Mouse (Mus musculus) neutrophil, adult 5-6 weeks (primary cell): ENCODE measurements around the gene Gm28051. TPM values are rescaled to one million over a fixed set of nuclear protein-coding genes. Genes with fewer than 3 reads are reported as not detected.

Experiments used
- ATAC-seq: fragments of 151-379, 151-347 bp; 2 replicates; pipeline ENCODE4 v1.8.0; 2017; ENCODE audit warnings: mild to moderate bottlenecking, moderate TSS enrichment; ENCODE audit not compliant: insufficient number of reproducible peaks, poor library complexity, low FRiP score, severe bottlenecking; ENCODE audit errors: extremely low read depth
- total RNA-seq: library from RNA; stranded (forward); fragments of 200-1000 nt; gene quantifications from 2 replicates; pipeline ENCODE4 v1.2.3, GENCODE M21; 2017

The Gm28051 gene
- total RNA-seq, 1 experiment from 2014 or later: not detected

DNA sequence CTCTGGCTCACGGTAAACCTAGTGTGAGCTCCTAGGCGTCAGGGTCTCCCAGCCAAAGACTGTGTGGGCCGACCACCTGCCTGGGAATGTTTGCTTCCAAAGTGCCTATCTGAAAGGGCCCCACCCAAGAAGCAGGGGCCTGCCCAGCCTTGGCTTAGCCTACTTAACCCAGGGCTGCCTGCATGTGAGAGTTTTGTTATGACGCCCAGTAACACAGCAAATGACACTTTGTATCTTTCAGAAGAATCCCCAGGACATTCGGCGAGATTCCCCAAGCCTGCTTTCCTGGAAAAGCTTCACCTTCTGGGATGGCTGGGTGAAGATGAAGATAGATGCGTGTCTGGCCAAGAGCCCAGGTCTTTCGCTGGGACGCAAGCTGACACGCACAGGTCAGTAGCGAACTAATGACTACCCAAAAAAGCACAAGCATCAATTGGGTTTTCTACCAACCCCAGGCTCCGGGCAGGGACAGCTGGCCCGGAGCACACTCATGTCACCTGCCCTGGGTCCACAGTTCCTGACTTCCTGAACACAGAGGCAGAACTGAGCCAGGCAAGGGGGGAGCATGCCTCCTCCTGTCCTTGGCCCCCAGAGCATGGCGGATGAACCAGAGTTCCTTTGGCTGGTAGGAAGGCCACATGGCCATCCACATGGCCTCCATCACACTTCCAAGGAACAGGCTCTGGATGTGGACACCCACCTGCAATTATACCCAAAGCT is 60.8 kb downstream of the Gm28051 start:
- ATAC-seq: no peak

DNA sequence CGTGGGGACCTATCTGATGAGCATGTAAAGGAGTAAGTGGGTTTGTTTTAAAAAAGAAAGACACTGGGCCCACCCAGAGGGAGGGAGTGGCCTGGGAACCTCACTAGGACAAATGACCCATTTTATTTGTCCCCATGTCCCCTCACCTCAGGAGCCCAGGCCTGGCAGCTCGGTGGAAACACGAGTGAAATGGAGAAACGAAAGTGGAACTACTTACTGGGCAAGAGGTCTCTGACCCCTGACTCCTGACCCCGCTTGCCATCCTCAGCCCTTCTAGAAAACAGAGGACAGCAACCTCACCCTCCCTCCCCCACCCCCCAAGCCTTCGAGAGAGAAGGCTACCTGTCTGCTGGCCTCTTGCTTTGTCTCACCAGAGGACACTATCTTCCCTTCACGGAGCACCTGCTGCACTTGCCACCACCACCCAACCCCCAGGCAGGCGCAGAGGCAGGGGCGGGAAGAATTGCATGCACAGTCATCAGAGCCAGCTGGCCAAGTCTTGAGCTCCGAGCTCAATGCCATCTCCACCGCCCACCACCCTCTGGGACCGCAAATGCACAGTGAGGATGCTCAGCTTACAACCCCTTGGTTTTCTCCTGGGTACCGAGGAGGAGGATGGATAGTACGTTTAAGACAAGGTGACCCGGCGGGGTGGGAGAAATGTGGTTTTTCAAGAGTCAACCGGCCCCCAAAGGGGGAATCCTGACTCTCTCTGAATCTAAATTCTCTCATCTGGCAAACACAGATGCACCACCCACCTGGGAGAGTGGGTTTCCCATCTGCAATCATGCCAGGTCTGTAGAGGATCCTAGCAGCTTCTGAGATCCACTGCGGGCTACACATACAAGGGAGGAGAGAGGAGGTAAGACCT is 62.0 kb downstream of the Gm28051 start:
- ATAC-seq: no peak

DNA sequence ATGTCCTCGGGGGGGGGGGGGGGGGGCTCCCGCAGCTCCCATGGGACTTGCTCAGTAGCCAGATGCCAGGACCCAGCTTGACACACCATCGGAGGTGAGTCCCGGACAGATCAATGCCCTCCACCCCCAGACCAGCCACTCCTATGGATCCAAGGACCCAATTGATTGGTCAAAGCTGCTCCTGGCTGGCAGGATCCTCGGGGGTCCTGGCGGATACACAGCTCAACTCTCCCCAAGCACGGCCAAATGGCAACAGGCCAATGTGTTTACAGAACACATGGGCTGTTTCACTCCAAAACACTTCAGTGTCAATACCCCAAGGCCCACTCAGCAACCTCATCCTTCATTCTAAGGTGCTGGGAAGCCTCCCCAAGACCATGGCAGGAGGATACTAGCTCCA is 65.8 kb downstream of the Gm28051 start:
- no peak for ATAC-seq

DNA sequence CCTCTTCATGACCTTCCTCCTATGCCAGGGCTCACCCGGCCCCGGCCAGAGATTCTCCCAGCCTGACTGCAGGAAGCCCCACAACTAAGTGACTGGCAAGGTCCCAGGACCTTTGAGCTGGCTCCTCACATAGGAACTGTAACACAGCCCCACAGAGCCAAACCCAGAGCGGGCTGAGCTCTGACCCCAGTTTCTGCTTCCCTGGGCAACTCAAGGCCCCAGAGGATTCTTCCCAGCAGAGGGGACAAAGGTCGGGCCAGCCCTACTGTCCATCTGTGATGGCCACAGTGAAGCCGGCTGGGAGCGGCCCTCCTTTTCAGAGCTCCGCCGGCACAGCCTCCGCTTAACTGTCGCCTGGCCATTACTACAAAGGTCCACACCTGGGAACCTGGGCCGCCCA is 66.4 kb downstream of the Gm28051 start:
- ATAC-seq: no peak

DNA sequence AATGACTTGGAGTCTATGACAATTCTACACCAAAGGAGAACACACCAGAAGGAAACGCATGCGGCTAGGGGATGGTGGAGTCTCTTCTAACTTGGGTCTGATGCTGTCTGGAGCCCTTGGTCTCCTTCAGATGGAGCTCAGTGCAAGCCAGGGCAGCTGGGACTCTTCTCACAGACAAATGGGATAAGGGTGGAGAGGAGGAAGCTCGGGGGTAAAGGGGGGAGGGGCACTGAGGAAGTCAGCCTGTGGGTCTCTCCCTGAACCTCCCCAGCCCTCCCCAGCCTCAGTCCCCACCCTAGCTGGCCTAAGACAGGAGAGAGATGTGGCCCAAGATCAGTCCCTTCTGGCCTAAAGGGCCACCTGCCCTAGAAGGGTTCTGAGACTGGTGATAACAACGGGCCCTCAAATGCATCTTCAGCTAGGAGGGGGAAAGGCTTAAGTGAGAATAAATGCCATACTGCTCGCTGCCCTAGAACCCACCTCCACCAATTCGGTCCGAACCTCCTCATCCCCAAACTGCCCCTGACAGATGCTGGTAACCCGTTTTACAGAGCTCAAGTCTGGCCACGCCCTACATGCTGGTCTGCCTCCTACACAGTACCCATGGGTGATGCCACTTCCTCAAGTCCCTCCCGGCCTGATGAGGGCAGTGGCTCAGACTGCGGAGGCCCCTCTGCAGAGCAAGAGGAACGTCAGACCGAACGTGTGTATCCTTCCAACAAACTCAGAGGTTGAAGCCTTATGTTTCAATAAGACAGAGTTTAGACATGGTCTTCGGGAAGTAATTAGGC is 67.6 kb downstream of the Gm28051 start:
- ATAC-seq: peak; percentile 89

DNA sequence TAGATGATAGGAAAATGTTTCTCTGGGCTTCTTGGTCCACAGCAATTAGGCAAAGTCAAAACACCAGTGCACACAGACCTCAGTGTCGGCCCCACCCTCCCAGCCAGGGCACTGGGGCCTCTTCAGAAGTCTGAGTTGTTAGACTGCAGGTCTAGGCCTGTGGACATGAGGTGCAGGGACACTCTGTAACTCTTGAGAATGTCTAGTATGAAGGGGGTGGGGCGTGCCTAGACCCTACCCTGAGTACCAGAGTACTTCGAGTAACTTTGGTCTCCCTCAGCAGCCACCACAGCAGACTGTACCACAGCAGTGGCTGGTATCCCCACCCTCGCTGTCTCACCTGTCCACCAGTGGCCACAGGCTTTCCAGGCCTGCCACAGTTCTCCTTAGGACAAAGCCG is 71.2 kb downstream of the Gm28051 start:
- no peak for ATAC-seq

DNA sequence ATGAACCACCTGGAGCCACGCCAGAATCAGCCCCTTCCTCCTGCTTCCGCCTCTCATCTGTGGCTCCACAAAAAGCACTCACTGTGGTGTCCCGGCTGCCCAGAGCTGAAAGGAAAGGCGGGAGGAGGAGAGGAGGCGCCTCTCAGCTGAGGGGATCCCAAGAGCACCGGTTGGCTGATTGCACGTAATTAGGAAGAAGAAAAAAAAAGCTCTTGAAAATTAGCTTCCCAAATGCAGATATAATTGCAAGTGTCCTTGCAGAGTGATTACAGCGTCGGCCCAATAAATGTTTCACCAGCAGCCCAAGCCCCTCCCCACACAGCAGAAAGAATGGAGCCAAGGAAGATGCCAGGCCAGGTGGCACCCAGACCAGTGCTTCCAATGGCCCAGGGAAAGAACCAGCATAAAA is 72.0 kb downstream of the Gm28051 start:
- ATAC-seq: no peak

DNA sequence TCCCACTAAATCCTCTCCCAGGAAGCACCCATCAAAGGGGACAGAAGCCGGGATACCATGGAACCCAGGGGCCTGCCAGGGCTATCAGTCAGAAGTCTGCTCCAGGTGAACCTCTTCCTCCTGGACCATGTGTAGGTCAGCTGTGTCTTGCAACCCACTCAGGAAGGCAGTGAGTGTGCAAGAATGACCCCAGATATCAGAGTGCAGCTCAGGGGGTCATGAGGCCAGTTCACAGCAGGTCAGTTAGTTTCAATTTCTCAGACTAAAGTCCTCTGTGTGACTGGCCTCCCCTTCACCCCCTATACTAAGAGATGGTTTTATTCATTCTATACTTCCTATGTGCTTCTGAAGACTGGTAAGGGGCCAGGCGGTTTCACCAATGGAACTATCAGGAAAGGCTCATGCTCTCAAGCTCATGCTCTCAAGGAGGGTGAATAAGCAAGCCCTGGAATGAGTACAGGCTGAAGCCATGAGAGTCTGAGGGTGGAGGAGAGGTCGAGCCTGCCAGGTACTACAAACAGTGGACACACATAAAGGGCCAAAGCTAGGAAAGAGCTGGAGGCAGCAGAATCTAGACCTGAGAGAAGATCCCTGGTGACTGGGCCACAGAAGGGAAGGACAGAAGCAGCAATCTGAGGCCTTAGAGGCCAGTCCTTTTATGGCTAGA is 72.7 kb downstream of the Gm28051 start:
- no peak for ATAC-seq

DNA sequence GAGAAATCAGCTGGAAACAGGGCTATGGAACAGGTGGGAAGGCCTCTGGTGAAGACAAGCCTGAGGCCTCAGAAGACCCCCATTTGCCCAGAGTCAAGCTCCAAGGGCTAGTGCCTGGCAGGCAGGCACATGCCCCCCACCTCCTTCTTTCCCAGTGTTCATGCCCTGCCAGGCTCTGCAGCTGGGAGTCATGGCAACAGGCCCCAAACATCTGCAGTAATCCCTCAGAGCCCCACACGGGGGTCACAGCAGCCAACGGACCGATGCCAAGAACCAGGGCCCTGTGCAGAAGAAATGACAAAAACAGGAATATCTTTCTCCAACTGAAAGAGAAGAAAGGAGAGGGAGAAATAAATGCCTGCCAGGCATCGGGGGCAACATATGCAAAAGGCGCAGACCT is 73.6 kb downstream of the Gm28051 start:
- no peak for ATAC-seq

DNA sequence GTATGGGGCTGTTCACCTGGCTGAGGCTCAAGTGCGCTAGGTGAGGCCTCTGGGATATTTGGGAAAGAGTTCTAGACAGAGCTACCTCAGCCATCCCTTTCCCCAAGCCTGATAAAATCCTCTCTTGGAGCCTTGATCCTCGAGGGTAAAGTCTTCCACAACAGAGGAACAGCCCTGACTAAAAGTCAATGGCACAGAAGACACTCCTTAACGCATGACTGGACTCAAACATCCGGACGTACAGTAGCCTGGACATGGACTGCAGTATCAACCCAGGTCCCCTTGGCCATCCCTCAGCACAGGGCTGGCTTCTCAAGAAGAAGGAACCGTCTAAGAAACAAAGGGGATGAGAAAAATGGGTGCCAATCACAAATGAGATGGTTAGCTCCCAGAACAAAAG is 74.1 kb downstream of the Gm28051 start:
- ATAC-seq: no peak

DNA sequence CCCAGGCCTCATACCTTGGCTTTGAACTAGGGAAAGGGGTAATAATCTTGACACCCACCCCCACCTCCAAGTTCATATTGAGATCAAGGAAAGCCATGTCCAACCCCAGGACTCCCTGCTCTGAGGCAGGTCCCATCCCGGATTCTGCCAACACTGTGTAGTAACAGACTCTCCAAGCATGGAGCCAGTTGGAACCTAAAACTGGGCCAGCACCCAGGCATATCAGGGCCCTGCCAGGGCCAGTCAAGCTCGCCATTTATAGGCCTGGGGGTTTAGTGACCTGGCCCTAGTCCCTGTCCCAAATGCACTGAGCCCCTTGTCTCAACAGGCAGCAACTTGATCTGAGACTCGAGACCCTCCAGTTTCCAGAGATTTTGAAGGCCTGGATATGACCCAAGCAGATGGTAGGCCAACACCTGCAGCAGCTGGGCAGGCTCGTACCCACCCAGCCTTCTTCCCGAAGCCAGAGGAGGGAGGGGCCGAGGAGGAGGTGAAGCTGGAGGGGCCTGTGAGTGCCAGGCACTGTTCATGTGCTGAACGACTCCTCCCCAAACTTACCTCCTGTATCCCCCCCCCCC is 74.8 kb downstream of the Gm28051 start:
- no peak for ATAC-seq

DNA sequence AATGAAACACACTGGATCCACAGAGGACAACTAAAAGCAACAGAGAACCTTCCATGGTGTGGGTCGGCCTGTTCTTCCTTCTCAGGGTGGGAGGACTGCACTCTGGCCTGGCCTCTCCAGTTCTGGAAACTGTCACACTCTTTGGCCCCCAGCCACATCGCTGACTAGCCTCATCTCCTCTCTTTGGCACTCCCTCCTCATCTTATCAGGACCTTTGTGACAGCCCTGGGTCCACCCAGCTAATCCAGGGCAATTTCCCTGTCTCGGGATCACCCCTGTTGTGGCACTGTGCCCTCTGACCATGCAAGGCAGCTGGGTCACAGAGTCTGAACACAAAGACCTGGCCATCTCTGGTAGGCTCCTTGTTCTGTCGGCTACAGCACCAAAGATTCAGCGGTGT is 75.5 kb downstream of the Gm28051 start:
- no peak for ATAC-seq

DNA sequence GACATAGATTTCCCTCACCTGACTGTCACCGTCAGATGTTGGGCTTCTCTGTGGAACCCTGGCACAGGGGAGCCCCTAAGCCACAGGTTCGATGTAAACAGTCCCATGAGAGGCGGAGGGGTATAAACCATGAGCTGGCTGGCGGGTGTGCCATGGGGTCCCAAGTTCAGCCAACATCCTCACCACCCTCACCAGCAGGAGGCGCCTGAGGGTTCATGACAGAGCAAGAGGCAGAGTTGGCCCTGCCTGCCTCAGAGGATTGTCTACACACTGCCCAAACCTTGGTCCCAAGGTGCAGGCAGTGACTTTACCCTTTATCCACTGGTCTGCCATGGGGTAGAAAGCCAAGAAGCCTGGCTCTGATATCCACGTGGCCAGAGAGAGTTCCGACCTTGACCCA is 76.0 kb downstream of the Gm28051 start:
- ATAC-seq: no peak

DNA sequence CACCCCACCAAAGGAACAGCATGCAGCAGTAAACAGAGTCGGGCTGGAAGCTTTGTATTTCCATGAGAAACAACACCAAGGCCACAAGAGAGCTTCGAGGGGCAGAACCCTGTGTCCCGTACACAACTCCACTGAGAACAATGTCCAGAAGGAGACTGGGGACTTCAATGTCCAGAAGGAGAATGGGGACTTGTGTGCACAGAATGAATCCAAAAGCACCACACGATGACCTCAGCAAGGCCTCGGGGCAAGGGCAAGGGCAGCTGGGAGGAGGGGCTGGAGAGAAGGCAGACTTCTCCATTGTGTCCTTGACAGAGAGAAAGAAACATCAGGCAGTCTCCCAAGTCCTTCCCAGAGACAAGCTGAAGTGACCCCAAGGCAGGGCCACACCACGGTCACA is 78.7 kb downstream of the Gm28051 start:
- ATAC-seq: no peak

DNA sequence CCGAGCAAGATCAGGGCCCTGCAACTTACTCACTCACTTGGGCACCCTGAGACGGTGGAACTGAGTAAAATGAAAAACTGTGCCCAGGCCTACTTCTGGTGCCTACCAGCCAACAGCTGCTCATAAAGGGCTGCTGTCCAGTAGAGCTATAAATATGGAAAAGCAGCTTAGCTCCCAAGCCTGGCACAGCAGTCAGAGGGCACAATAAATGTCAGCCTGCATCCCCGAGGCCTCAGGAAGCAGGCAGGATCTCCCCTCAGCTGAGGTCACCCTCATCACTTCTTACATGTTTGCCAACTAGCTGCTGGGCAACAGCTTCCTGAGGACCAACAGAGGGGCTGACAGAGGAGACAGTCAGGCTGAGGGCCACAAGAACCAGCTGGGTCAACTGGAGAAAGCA is 80.5 kb downstream of the Gm28051 start:
- ATAC-seq: no peak

DNA sequence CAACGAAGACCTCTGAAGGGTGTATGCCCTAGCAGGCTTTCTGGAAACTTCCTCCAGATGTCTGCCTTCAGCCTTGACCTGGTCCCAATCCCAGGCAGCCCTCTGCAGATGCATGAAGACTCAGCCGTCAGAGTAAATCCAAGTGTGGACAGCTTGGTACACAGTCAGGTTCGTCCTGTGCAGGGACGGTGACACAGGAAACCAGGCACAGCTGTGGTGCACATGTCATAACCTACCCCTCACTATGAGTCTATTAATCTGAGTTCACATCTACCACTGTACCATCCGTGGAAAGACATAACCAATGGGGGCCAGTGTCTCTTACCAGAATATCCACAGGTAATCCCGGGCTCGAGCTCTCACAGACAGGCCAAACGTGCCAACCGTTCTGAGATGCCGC is 83.0 kb downstream of the Gm28051 start:
- no peak for ATAC-seq

DNA sequence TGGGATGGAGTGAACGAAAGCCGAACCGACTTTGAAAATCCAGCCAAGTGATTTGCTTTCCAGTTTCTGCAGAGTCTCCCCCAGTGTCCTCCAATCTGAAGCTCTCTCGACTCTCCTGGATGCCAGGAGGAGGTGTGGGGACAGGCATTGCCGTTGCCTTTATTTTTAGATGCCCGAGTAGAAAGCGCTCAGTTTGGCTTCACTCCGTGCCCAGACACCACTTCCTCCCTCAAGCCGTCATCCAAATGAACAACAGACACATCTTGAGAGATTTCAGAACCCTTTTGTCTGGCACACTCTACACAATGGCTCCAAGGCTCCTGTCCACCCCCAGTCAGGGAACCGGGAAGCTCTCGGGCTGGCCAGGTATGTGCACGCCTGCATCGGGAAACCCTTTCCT is 83.4 kb downstream of the Gm28051 start:
- ATAC-seq: no peak

DNA sequence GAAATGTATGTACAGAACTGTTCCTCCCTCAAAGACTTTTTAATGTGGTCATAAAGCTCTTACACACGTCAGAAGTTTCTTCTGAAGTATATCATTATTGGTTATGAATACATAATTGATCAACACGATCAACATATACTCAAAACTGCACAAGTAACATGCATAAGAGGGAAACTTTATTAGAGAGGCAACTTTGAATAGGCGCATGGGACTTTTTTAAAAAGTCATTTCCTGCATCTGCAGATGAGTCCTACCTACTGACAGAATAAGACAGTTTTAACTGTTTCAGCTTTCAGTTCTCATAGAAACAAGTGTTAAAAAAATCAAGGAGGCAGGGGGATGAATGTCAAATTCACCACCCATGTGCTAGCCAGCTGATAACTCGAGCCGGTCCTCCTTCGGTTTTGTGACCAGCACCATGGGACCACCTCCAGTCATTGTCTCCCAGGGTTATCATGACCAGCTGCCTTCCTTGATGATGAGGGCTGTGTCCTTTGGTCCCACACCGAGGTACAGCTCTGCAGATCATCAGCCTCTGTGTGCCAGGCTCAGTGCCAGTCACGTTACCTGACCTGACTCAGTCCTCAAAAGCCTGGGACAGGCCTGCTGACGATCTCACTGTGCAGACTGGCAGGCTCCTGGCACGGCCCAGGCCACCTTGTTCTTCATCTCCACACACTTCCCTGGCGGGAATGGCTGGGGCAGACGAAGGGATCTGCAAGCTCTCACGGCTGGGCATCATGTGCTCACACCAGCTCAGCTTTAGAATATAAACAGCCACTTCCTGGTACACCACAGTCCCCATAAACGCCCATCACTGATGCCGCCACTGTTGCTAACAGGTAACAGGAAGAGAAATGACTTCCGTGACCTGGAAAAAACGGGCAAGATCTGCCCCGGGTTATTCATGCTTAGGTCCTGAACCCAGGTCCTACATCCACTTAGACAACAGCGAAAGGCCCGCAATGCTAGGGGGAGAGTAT is 84.4 kb downstream of the Gm28051 start:
- peak; percentile 23; the same call in 1 of the 2 replicates for ATAC-seq
